Mouse (Mus musculus) kidney, postnatal 10 days (tissue): ENCODE measurements at regions not wholly inside any gene's neighbourhood (a gene's known extent, or its start where the extent isn't known, plus 50 kb on each side); places are given as distances from the start of the nearest gene placed in this dataset.
A peak's percentile ranks its signal among the peaks of the same experiment; 100 is the strongest.

ENCODE experiments used
- DNase-seq: peaks from one replicate; pipeline ENCODE4 v3.0.0; 2021; ENCODE audit warnings: mixed read lengths

DNA sequence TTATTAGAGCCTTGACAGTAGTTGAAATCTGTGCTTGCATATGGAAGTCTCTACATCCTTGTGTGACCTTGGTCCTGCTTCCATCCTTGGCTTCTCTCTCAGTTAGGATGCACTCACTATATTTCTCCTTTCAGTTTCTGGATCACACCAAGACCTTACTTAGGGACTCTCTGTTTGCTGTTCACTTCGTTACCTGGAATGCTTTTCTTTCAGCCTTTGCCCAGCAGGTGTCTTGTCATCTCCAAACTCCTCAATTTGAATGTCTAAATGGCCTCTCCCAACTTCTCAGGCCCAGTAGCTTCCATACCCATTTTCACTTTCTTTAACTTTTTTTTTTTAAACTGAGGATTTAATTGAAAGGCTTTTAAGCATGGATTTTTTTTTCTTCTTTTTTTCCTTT lies 74.0 kb upstream of the Igfbp7 start:
- no peak for DNase-seq

DNA sequence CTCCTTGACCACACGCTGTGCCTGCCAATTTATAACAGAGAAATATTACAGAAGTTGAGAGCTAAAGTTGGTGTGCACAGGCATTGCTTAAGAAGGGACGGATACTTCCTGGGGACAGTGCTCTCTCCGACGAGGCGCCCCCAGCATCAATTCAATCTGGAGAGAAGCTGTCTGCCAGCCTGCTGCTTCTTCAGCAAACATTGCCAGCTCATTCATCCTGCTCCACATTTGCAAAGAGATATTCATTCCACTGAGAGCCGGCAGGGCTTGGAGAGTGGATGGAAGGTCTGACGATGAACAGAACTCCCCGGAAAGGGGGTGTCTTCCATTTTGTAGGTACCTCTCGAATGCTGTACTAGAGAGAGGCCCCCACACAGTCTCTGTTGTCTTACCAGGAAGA lies 70.0 kb upstream of the Igfbp7 start:
- no peak for DNase-seq

GRCm38 (mm10) chr5:77473896-77474486 lies 66.2 kb upstream of the Igfbp7 start:
- no peak for DNase-seq

DNA sequence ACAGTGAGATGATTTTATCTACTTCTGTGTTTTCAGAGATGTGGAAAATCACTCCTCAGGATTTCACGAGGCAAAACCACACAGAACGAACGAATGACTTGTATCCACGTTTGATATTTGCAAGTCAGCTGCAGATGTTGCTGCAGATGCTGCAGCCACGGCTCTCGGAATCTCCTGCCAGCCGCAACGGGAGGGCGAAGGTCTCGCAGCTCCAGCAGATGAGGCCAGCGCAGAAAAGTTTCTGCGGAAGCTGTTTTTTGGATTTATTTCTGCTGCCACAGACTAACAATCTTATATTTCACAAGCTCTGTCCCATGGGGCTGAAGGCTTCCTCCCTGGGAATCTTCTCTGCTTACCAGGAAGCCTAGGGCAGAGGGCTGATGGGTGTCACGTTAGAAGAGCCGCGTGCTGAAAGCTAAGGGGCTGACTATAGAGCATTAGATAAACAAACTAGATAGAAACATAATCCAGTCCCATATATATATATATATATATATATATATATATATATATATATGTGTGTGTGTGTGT lies 61.5 kb upstream of the Igfbp7 start:
- peak; percentile 41 for DNase-seq

DNA sequence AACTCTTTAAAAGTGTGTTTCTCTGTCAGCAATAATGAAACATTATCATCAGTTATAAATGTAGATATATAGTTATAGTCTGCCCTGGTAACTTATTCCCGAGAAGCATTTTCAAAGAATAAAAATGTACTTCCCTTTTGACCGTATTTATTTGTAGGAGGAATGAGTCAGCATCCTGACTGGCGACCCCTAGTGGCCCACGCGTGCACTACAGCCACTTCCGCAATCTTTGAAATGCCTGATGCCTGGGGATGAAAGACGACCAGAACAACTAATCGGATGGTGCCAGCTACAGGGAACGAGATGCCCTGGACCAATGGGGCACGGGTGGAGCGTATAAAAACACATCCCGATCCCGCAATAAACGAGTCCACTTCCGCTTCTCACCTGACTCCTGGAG lies 60.6 kb upstream of the Igfbp7 start:
- DNase-seq: peak; percentile 85

DNA sequence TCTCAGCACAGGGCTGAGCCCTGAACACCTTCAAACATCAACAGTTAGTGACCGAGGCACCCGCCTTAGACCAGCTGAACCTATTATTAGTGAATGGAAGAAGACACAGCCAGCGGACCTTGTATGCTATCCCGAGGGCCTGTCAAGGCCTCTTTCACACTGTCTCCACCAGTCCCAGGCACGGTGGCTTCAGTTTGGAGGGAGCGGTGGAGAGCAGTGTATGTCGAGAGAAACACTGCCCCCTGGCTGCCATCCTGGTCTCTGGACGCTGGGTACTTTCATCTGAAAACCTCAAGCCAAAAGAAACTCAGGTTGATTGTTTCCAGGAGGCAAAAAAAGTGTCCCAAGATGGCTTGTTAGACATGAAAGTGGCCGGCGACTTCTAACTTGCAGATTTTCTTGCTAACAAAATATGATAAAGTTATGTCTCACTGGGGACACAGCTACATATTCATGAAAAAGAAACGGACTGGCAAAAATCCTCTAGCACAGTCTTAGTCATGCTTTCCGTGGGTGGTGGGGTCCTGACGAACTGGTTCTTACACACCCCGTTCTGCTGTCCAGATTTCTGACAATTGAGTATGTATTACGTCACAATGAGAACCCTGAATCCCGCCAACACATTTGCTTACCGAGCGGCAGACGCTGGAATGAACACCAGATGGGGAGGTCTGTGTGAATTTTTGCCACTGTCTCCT lies 57.2 kb upstream of the Igfbp7 start:
- peak; percentile 88 for DNase-seq

- DNase-seq: peak; percentile 96
These were observed 52.3 kb upstream of the Igfbp7 start for GRCm38 (mm10) chr5:77459896-77460717.
